Mouse (Mus musculus): ENCODE measurements at regions not wholly inside any gene's neighbourhood (a gene's known extent, or its start where the extent isn't known, plus 50 kb on each side); places are given as distances from the start of the nearest gene placed in this dataset.
A peak's percentile ranks its signal among the peaks of the same experiment; 100 is the strongest.

DNA sequence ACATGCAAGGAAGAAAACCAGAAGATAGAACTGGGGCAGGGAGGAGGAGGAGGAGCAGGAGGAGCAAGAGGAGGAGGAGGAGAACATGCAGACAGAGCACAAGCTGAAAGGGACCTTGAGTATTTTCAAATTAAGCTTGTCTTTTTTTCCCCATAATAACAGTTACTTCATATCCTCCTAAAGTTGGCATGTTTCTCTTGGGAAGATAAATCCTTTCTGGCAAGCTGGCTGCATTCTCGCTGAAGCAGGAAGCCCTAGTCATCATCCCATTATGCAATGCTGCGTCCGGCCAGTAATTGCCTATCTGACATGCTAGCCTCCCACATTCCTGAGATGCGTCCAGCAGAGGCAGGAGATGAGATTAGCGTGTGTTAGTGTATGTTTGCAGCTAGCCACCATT, 112.3 kb downstream of the Trib2 start:
- no peak overlapping the region for H3K4me3 ChIP-seq (replicated peaks; ENCODE audit: low read length)
- ATAC-seq (ENCODE audit: low FRiP score, low read depth): no peak
- no peaks in the 10 kb centered on the region for H3K27me3 ChIP-seq (ENCODE audit: control insufficient read depth, insufficient read depth, low read length)
- peaks cover 5% of the 10 kb centered on the region for H3K4me1 ChIP-seq (ENCODE audit: control insufficient read depth, insufficient read depth, low read length)
- no peaks in the 10 kb centered on the region for H3K36me3 ChIP-seq (ENCODE audit: control insufficient read depth, insufficient read depth, low read length)
- no peak overlapping the region for H3K27ac ChIP-seq (replicated peaks; ENCODE audit: low read depth, low read length)
- no peak overlapping the region for H3K4me2 ChIP-seq (replicated peaks; ENCODE audit: low read depth, low read length, severe bottlenecking)
- no peak overlapping the region for H3K9ac ChIP-seq (ENCODE audit: low read depth, low read length, severe bottlenecking)
- peak; percentile 64 for DNase-seq (ENCODE audit: low spot score)
- WGBS: 43% methylated on average over 5 of the region's 5 CpGs
- H3K9me3 ChIP-seq (ENCODE audit: control insufficient read depth, low read length): no peaks in the 10 kb centered on the region
- no peak for TF ChIP-seq POLR2A (IDR thresholded peaks at IDR 0.05; ENCODE audit: borderline replicate concordance, extremely low read depth, insufficient read depth, insufficient read length)

DNA sequence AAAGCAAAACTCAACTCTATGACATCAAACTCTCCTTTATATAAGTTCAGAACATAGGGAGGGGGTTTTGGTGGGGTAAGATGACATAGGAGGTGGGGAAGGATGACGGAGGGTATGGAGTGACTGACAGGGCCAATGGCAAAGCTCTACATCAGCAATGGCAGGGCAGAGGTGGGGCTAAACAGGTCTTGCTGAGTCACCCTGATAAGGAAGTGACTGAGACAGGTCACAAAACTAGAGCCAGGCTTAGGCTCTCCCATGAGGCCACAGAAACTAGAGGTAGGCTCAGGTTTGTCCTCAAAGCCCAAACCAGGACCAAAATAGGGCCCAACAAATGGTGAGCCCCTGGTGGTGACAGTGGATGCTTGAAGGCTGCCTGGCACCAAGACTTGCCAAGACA, 114.6 kb downstream of the Trib2 start:
- H3K36me3 ChIP-seq (ENCODE audit: control insufficient read depth, insufficient read depth, low read length): no peaks in the 10 kb centered on the region
- H3K9ac ChIP-seq (ENCODE audit: low read depth, low read length, severe bottlenecking): no peak overlapping the region
- no peaks in the 10 kb centered on the region for H3K27me3 ChIP-seq (ENCODE audit: control insufficient read depth, insufficient read depth, low read length)
- H3K4me3 ChIP-seq (replicated peaks; ENCODE audit: low read length): no peak overlapping the region
- TF ChIP-seq POLR2A (IDR thresholded peaks at IDR 0.05; ENCODE audit: borderline replicate concordance, extremely low read depth, insufficient read depth, insufficient read length): no peak
- no peak overlapping the region for H3K27ac ChIP-seq (replicated peaks; ENCODE audit: low read depth, low read length)
- WGBS: 86% methylated on average over 1 of the region's 1 CpGs
- no peaks in the 10 kb centered on the region for H3K9me3 ChIP-seq (ENCODE audit: control insufficient read depth, low read length)
- H3K4me2 ChIP-seq (replicated peaks; ENCODE audit: low read depth, low read length, severe bottlenecking): no peak overlapping the region
- no peak for DNase-seq (ENCODE audit: low spot score)
- no peak for ATAC-seq (ENCODE audit: low FRiP score, low read depth)
- H3K4me1 ChIP-seq (ENCODE audit: control insufficient read depth, insufficient read depth, low read length): peaks cover 17% of the 10 kb centered on the region

DNA sequence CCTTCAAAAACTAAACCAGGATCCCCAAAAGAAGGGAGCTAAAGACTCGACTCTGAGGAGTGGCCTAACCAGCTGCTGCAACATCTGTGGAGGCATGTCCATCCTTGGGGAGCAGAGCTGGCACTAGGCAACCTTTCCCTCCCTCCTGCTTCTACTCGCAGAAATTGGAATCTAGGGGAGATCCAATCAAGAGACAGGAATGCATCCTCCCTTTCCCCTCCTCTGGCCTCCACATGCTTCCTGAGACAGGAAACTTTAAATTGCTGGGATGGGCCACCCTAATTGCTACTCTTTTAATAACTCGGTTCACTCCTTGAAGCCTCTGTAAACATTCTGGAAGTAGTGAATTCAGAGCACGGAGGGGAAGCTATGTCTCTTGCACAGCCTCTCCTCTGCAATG, 117.9 kb downstream of the Trib2 start:
- Histone ChIP-seq H3K36me3 (ENCODE audit: control insufficient read depth, insufficient read depth, low read length) (no peaks in the 10 kb centered on the region), H3K27ac (replicated peaks; ENCODE audit: low read depth, low read length) (no peak overlapping the region; the same call in 1 of the 2 replicates), H3K4me1 (ENCODE audit: control insufficient read depth, insufficient read depth, low read length) (peaks cover 12% of the 10 kb centered on the region), H3K9ac (ENCODE audit: low read depth, low read length, severe bottlenecking) (no peak overlapping the region), H3K4me3 (replicated peaks; ENCODE audit: low read length) (no peak overlapping the region), H3K9me3 (ENCODE audit: control insufficient read depth, low read length) (no peaks in the 10 kb centered on the region), H3K4me2 (replicated peaks; ENCODE audit: low read depth, low read length, severe bottlenecking) (no peak overlapping the region), H3K27me3 (ENCODE audit: control insufficient read depth, insufficient read depth, low read length) (no peaks in the 10 kb centered on the region)
- no peak for ATAC-seq (ENCODE audit: low FRiP score, low read depth)
- no peak for TF ChIP-seq POLR2A (IDR thresholded peaks at IDR 0.05; ENCODE audit: borderline replicate concordance, extremely low read depth, insufficient read depth, insufficient read length)
- WGBS: 8% methylated on average over 4 of the region's 4 CpGs
- peak; percentile 59 for DNase-seq (ENCODE audit: low spot score)

DNA sequence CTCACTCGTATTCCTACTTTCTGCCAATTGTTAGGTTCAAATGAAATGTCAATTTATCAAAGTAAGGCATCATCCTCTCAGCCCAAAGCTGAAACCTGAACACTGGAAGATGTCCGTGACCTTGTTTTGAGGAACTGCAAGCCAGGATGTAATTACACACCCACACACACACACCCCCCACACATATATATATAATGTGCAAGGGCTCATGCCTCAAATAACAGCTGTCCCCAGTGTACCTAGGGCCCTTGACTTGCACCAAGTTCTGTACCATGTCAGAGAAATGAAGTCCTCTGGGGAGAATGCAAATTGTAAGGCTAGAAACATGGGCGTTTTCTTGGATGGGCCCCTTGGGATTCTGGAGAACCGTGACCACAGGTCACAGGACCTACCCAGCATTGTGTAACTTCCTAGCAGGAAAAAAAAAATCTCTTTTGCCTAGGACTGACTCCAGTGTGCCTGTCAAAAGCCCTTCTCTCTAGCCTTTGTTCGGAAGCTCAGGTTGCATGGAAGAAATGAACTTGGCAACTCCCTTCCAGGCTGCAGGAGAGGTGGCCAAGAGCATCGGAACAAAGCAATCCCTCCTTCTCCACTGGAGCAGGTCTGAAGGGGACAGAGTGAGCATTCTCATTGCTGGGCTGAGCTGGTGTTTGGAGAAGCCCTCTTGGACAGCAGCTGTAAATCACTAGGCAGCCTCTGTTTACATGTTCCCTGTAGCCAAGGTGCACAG, 118.5 kb downstream of the Trib2 start:
- no peak for TF ChIP-seq POLR2A (IDR thresholded peaks at IDR 0.05; ENCODE audit: borderline replicate concordance, extremely low read depth, insufficient read depth, insufficient read length)
- H3K27ac ChIP-seq (replicated peaks; ENCODE audit: low read depth, low read length): no peak overlapping the region; the same call in 1 of the 2 replicates
- H3K9ac ChIP-seq (ENCODE audit: low read depth, low read length, severe bottlenecking): no peak overlapping the region
- H3K4me1 ChIP-seq (ENCODE audit: control insufficient read depth, insufficient read depth, low read length): peaks cover 12% of the 10 kb centered on the region
- ATAC-seq (ENCODE audit: low FRiP score, low read depth) (no peak), DNase-seq (ENCODE audit: low spot score) (peak; percentile 31)
- H3K4me2 ChIP-seq (replicated peaks; ENCODE audit: low read depth, low read length, severe bottlenecking): no peak overlapping the region
- no peaks in the 10 kb centered on the region for H3K9me3 ChIP-seq (ENCODE audit: control insufficient read depth, low read length)
- 47% methylated on average over 6 of the region's 6 CpGs for WGBS
- H3K36me3 ChIP-seq (ENCODE audit: control insufficient read depth, insufficient read depth, low read length): no peaks in the 10 kb centered on the region
- no peak overlapping the region for H3K4me3 ChIP-seq (replicated peaks; ENCODE audit: low read length)
- H3K27me3 ChIP-seq (ENCODE audit: control insufficient read depth, insufficient read depth, low read length): no peaks in the 10 kb centered on the region

DNA sequence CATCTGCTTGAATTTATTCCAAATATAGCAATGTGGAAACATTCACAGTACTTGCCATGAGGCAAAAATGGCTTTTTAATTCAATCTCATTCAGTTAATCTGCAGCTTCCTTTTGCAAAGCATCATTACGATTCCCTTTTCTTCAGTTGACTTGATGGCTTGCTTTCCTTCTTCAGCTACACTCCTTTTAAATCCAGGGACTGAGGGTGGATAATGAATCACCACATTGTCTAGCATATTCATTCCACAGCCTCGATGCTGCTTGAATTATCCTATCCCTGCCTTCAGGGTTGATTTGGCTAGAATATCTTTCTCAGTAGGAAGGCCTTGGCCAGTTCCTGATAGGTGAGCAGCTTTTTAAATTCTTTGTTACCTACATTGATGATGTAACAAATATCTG, 128.4 kb downstream of the Trib2 start:
- Histone ChIP-seq H3K9ac (ENCODE audit: low read depth, low read length, severe bottlenecking) (no peak overlapping the region), H3K36me3 (ENCODE audit: control insufficient read depth, insufficient read depth, low read length) (no peaks in the 10 kb centered on the region), H3K4me2 (replicated peaks; ENCODE audit: low read depth, low read length, severe bottlenecking) (no peak overlapping the region), H3K9me3 (ENCODE audit: control insufficient read depth, low read length) (no peaks in the 10 kb centered on the region), H3K4me1 (ENCODE audit: control insufficient read depth, insufficient read depth, low read length) (no peaks in the 10 kb centered on the region), H3K27me3 (ENCODE audit: control insufficient read depth, insufficient read depth, low read length) (no peaks in the 10 kb centered on the region), H3K27ac (replicated peaks; ENCODE audit: low read depth, low read length) (no peak overlapping the region), H3K4me3 (replicated peaks; ENCODE audit: low read length) (no peak overlapping the region)
- no peak for TF ChIP-seq POLR2A (IDR thresholded peaks at IDR 0.05; ENCODE audit: borderline replicate concordance, extremely low read depth, insufficient read depth, insufficient read length)
- DNase-seq (ENCODE audit: low spot score) (no peak), ATAC-seq (ENCODE audit: low FRiP score, low read depth) (no peak)
- 90% methylated on average over 2 of the region's 2 CpGs for WGBS

Data from limb, embryonic 14.5 days (tissue).